Mouse (Mus musculus): Measurements from ENCODE around the gene Evl.

Evl gene

DNA sequence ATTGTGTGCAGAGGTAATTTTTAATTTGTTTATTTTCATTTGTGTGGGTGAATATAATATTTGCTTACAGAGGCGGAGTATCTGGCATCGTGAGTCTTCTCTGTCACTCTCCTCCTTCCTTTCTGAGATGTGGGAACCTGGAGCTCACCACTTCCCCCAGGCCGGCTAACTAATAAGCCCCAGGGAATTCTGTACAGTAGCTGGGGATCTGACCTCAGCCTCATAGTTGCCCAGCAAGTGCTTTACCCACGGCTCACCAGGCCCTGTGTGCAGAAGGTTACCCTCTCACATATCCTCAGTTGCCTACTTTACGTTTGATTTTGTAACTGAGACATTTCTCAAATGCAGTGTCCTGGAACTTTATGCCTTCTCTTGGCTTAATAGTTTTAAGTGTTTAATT is 37.1 kb downstream of the Evl start:
- no peak for DNase-seq (ENCODE audit: low read depth, low spot score)

DNA sequence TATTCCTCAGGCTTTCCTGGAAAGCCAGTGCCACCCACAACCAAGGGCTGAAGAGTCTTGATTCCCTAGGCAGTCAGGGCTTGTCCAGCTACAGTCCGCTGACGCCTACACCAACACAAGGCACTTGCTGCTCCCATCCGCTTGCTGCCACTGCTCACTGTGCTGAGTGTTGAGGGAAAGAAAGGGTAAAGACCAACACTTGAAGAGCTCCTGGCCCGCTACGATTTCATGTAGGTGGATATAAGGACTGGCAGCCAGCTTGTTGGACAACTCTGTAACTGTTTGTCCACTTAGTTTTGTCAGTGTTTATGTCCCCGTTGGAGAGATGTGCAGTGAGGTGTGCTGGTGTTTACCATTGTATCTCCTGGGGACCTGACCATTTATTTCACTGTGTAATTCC is 38.3 kb downstream of the Evl start:
- no peak for DNase-seq (ENCODE audit: low read depth, low spot score)

DNA sequence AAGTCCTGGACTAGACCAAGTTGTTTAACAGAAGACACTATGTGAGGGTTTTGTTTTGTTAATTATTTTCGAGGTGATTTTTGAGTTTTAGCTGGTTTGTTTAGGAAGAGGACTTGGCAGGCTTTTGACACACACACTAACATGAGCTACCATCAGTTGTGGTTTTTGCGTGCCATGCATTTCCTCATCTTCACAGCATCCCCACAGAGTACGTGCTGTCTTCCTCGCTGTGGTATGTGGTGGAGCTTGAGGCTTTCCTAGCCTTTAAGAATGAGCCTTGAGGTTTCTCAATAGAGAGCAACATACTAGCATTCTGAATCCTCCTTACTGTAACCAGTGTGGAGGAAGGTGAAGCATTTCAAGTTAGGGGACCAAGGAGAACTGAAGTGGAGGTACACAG is 46.3 kb downstream of the Evl start:
- no peak for DNase-seq (ENCODE audit: low read depth, low spot score)

DNA sequence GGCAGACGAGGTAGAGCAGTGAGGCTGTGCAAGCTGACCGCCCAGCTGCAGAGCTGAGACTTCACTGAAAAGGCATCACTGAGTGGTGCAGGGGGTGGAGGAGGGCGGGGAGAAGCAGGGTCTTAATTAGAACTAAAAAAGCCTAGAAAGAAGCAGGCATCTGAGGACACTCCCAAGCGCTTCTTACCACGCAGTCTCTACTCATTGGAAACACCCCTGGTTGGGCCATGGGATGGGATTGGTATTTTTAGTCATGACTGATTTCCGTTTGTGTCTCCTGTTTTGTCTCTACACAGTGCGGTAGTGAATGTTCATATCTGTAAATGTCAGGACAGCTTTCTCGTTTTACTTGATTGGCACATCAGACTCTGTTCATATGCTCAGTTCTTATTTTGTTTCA is 46.8 kb downstream of the Evl start:
- DNase-seq (ENCODE audit: low read depth, low spot score): peak; percentile 28

DNA sequence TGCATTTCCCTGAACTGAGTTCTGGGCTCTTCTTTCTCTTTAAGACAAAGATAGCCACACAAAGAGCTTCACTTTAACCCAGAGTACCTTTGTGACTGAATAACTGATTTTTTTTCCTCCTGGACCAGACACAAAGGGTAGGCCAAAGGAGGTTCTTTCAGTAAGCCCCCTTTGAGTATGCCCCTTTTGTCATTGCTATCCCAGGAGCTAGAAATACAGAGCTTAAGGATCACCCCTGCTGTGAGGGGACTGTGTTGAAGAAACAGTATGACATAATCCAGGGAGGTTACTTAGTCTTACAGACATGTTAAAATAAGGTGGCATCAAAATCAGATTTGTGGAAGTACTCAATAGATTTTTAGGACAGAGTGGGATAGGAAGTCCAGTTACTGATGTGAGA is 50.0 kb downstream of the Evl start:
- no peak for DNase-seq (ENCODE audit: low read depth, low spot score)

DNA sequence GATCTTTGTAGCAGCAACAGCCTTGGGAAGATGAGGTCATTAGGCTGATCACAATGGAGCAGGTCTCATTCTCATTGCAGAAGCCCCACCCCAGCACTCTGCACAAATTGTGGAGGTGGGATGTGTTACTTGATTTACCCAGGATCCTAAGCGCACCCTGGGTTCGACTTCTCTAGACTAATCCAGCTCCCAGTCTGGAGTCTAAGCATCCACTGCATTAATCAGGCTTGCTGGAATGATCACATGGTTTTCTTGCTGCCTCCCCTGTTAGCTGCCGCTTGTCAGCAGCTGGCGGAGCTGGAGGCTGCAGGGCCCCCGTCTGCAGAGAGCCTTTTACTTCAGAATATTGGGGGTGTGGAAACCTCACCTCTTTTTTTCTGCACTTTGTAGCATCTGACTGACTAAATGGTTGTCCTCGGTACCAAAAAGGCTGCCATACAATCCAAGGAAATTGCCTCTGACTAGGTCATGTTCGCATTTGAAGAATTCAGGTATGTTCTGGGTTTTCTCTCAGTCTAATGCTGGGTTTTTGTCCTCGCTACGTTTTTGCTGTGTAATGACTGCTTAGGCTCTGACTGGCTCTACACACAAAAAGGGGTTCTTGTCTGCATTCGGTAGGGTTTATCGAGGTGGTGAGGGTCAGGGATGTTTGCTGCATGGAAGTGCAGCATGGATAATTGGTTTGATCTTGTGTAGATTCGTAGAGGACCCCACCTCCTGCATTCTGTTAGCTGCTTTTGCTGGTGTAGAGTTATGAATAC is 51.2 kb downstream of the Evl start:
- peak; percentile 22 for DNase-seq (ENCODE audit: low read depth, low spot score)

DNA sequence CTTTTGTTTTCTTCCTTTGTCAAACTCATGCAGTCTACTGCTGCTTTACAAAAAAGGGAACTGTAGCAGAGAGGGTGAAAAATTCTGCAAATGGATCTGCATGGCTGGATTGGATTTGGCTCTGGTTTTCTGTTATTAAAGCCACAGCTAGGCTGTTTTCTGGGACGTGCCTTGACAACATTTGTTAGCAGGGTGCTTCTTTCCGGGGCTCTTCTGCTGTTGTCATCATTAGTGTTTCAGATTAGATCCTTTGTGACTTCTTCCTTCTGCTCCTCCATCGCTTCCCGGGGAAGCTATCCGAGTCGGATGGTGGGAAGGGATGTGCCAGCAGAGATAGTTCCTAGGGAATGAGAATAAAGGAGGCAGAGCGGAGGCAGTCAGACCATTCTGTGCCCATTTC is 51.8 kb downstream of the Evl start:
- peak; percentile 46 for DNase-seq (ENCODE audit: low read depth, low spot score)

DNA sequence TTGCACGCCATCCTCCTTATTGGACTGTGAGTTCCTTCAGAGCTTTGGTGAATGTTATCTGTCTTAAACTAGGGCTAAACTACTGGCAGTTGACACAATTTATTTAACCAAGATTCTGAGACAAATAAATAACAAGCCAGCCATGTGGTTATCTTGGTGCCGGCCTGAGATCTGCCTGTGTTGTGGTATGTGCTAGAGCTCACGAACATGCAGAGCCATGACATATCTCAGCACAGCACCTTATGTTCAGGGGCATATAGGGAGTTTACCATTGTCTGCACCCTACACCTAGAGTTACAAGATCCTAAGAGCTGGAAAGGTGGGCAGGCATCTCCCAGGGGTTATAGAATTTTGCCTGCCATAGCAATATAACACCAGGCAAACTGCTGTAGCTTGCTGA is 54.9 kb downstream of the Evl start:
- DNase-seq (ENCODE audit: low read depth, low spot score): no peak

DNA sequence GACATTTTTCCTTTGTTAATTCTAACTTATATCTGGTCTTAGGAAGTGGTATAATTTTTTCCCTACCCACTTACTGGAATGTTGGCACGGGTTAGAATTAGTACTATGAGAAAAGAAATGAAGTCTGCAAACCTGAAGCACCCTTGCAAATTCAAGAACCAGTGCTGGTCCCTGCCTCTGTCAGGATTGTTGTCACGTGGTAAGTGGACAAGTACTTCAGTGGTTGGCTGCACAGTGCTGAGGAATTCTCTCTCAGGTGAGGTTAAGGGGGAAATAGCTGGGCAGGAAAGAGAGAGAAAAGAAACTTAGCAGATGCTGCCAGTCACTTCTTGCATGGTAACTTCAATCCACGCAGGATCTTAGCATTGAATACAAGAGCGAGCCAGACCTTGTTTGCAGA is 55.7 kb downstream of the Evl start:
- no peak for DNase-seq (ENCODE audit: low read depth, low spot score)

DNA sequence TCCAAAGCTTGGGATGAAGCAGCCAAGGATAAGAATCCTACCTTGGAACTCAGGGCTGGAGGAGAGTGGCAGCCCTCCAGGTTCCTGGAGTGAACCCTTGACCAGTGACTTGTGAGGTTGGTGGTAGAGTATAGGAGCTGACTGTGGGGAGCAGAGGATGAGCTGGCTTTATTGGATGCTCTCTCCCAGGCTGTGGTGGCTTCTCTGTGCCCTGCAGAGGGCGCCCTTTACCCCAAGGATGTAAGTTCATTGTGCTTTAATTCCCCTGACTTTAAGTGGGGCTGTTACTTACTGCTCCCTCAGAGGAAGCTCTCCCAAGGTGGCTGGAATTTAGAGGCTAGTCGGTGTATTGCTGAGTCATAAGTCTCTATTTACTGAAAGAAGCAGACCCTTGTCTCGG is 58.6 kb downstream of the Evl start:
- no peak for DNase-seq (ENCODE audit: low read depth, low spot score)

DNA sequence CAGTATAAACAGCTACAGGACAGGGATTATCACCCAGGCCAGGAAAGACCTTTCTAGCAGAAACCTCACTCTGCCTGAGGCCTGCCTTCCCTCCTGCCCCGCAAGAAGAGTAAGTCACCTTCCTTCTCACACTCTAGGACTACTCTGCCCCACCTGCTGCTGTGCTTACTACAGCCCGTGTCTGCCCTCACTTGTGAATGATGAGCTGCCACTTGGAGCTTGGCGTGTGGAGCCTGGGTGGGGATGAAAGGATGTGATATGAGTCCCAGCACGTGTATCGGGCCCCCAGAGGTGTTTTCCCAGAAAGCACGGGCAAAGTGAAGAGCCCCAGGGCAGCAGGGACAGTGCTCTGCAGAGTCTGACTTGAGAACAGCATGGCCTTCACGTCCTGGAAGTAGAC is 63.0 kb downstream of the Evl start:
- DNase-seq (ENCODE audit: low read depth, low spot score): no peak

DNA sequence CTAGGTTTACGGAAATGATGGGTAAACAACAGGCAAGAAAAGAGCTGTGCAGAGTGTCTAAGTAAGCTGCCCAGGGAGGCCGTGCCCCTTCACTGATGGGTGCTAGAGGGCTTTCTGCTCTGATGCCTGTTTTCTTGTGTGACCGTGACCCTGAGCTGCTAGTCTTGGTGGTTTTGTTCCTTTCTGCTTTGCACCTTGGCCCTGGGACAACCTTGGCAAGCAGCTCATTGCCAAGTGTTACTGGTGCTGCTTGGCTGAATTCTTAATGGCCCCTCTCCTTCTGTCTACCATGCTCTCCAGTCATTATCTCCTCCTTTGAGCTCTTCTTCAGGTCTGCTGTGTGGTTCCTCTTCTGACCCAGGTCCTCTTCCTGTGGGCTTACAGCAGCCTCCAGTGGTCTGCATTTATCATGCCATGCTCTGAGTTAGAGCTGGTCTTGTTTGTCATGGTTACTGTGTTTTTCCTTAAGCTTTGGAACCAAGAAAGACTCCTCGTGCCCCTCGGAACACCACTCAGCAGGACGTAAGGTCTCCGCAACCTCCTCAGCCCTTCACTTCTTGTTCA is 65.4 kb downstream of the Evl start:
- no peak for DNase-seq (ENCODE audit: low read depth, low spot score)

DNA sequence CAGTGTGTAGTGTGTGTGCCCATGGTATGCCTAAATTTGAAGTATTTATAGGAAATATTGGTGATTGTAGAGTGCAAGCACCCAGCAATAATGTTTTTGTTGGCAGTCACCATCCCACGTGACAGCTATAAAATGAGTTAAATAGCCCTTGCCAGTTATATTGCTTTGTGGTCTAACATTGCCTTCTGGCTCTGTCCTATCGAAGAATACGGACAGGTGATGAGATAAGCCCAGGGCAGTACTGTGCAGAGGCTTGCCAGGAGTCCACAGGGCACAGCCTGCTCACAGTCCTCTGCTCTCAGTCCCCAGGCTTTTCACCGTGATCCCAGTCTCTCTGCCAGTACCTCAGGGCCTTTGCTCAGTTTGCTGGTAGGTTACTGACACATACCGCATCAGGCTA is 67.9 kb downstream of the Evl start:
- DNase-seq (ENCODE audit: low read depth, low spot score): no peak

DNA sequence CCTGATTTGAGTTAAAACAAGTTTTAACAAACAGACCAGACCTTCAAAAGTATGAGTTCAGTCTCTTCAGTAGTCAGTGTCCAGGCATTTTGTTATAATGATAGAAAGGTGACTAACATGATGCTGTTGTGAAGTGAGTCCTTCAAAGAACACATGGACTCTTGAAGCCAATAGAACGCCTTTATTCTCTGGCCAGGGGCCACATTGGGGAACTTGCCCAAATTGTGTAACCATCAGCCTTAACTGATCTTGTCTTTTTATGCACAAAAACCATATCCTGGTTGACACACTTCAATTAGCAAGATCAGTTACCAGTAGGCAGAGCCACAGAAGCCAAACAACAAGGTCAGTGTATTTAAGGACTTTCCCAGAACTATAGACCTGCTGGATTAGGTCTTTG is 75.0 kb downstream of the Evl start:
- no peak for DNase-seq (ENCODE audit: low read depth, low spot score)

DNA sequence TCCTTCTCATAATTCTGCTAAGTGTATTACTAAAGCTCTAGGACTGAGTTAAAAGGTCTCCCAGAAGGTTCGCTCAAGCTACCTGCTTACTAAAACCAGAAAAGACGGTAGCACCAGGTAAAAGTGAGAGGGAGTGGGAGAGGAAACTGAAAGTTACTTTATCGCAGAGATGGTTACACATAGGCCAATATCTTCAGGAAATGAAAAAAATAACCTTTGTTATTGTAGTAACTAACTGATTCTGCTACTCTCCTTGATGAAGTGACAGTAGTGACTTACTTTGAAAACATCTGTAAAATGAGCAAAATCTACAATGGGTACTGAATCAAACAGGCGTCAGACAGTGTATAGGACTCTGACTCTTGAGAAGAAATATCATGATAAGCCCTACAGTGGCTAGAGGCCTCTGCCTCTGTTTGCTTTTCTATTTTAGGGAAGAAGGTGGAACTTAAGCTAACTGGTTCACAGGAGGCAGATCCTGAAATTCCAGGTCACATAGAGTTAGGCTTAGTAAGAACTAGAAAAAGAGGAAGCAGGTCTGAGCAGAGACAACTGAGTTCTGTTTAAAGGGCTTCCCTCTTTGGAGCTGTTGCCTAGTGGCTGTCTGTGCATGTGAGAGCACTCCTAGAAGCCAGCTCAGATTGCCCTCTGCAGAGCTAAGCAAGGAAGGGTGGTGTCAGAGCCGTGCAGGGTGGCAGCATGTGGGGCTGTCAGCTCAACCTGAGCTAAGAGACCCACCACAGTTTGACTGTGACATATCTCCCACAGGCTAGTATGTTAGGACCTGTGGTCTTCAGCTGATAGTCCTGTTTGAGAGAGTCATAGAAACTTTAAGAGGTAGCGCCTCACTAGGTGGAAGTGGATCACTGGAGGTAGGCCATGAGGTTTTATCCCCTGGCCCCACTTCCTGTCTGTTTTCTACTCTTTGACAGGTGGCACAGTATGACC is 76.5 kb downstream of the Evl start:
- no peak for DNase-seq (ENCODE audit: low read depth, low spot score)

DNA sequence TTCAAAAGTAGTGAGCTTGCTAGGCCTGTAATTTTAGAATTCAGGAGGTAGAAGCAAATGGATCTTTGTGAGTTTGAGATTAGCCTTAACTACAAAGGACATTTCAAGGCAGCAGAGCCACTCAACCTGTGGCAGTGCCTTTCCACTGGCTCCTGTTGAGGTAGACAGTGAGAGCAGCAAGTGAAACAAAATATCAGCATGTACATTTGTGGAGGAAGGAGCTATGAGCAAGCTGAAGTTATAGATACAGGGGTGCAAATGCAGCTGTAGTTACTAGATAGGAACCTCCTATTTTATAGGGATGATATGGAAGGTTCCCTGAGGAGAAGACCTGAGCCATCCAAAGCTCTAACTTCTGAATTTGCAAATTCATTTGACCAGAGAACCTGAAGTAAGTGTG is 78.0 kb downstream of the Evl start:
- DNase-seq (ENCODE audit: low read depth, low spot score): no peak

DNA sequence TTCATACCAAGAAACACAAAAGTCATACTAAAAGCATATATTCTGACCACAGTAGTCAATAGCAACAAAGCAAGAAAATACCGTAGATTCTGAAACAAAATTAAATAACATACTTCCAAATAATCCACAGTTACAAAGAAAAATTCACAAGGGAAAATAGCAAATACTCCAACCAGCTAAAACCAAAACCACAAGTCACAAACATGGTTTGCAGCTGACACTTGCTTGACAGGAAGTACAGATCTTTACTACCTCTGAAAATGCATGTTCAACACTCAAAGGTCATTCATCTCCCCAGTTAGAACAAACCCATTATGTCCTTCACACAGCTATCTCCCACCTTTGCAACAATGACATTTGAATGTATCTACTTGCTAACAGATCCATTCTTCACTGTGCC is 79.5 kb downstream of the Evl start:
- no peak for DNase-seq (ENCODE audit: low read depth, low spot score)

DNA sequence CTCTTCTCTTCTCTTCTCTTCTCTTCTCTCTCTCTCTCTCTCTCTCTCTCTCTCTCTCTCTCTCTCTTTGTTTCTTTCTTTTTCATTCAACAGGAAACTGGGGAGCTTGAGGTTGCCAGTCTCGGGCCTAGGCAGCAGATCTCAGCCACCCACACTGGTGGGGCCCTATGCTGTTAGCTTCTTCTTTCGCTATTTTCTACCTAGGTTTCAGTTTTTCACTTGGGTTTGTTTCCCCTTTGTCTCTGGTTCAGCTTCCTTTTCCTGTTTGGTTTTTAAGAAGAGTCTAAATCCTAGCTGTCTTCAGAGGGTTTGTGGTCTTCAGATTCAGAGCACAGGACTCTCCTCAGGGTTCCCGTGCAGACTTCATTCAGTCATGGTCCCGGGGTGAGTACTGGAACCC is 81.0 kb downstream of the Evl start:
- DNase-seq (ENCODE audit: low read depth, low spot score): no peak

DNA sequence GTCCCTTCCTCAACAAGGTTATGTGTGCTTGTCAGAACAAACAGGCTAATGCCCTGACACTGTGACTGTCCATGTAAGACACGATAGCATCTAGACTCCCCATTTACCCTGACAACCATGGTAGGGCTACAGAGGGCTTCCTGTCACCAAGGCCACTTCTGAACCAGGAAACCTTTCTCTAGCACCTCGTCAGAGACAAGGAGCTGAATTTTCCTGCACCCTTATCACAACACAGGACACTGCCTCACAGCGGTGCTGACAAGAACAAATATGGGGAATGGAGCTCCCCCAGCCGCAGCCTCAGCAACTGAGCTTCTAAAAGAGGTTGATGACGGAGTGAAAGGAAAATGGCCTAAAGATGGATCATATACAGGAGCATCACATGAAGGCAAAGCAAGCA is 82.9 kb downstream of the Evl start:
- no peak for DNase-seq (ENCODE audit: low read depth, low spot score)

DNA sequence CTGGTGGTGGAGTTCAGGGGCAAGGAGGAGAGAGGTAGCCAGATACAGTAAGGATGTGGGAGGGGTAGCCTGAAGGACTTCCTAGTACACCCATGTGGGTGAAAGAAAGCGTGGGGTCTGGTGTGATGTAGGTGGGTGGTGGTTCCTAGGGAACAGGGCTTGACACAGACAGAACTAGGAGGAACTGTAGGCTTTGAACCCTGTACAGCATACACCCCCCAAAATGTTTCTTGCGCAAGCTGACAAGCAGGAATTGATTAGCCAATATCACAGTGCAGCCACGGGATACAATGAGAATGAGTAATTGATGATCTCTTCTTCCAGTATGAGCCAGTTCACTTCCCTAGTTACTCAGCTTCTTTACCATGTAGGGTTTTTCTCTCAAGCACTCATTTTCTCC is 84.6 kb downstream of the Evl start:
- DNase-seq (ENCODE audit: low read depth, low spot score): no peak

DNA sequence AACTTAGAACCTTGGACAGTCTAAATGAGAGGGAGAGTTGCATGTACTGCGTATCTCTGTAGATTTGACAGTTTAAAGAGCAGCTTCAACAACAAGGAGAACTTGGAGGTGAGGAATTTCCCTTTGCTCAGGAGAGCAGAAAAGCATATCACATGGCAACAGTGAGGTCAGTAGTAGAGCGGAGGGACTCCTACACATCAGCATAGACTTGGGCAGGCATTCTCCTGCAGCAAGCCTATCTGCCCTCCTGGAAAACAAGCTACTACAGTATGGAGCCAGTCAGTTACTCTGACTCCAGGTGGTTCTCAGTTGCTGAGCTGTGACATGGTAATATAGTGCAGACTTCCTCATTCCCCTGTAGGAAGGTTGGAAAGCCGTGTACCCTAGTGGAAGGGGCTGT is 87.5 kb downstream of the Evl start:
- no peak for DNase-seq (ENCODE audit: low read depth, low spot score)

DNA sequence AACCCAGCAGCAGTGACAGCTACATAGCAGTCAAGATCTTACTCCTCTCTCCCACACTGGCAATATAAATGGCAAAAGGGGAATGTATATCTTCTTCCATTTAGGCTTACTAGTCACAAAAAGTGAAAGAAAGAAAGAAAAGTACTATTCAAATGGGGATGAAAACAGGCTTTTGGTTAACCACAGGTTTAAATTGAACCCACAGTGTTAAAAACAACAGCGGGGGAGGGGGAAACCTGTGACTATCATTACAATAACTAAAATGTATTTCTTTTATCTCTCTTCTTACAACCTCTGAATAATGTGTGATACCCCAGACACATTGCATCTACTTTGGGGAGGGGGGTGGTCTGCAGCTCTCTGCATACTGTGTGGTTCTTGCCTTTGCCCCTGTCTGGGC is 91.7 kb downstream of the Evl start:
- DNase-seq (ENCODE audit: low read depth, low spot score): no peak

DNA sequence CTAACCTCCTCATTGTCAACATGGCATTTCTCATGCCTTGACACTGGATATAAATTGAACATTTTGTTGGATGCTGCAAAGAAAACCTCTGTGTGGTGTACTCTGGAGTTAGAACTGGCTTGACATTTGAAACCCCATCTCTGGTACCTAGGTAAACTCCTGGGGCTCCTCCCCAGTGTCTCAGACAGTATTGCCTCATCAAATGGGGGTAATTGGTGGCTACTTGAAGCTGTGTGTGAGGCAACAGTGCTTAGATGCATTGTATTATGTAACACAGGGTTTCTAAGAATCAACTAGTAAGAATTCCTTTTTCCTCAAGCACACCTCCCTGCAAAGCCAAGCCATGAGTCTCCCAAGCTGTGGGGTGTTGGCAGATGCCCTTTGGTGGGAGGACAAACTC is 93.3 kb downstream of the Evl start:
- no peak for DNase-seq (ENCODE audit: low read depth, low spot score)
